Mouse (Mus musculus): ENCODE measurements around the gene Tmem104.

The Tmem104 gene

GRCm38 (mm10) chr11:115187224-115187639, at the start of gene Tmem104:
TSS of gene Tmem104 (plus strand) at chr11:115187487.
- peak; percentile 98 for DNase-seq (ENCODE audit: extremely low read depth, insufficient read length, low spot score)

- no peak for DNase-seq (ENCODE audit: extremely low read depth, insufficient read length, low spot score)
These were observed 48.6 kb upstream of the Tmem104 start for GRCm38 (mm10) chr11:115138597-115139262.

- no peak for DNase-seq (ENCODE audit: extremely low read depth, insufficient read length, low spot score)
These were observed 45.3 kb upstream of the Tmem104 start for GRCm38 (mm10) chr11:115141970-115142369.

- peak; percentile 61 for DNase-seq (ENCODE audit: extremely low read depth, insufficient read length, low spot score)
These were observed 39.5 kb upstream of the Tmem104 start for GRCm38 (mm10) chr11:115147813-115148212.

DNA sequence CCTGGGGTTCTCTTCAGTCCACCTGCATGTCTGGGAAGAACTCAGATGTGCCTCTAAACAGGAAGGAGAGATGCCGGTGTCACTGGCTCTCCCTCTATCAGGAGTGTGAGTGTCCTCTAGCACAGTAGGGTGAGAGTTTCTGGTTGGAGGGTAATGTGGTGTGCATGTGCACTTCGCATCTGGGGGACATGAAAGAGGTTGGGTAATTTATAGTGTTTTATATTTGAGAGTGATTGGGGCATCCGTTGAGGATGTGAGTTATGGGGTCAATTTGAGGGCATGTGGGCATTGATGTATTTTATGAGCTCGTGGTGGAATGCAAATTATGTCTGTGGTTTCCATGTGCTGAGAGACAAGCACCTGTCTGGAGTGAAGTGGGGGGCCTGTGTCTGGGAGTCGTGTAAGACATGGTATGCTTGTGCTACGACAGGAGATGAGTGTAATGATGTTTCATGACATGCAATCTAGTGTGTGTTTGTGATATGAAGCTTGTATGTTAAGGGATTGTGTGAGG, 36.5 kb upstream of the Tmem104 start:
- DNase-seq (ENCODE audit: extremely low read depth, insufficient read length, low spot score), result no peak

- DNase-seq (ENCODE audit: extremely low read depth, insufficient read length, low spot score), result no peak
These were observed 35.4 kb upstream of the Tmem104 start for GRCm38 (mm10) chr11:115151755-115152429.

DNA sequence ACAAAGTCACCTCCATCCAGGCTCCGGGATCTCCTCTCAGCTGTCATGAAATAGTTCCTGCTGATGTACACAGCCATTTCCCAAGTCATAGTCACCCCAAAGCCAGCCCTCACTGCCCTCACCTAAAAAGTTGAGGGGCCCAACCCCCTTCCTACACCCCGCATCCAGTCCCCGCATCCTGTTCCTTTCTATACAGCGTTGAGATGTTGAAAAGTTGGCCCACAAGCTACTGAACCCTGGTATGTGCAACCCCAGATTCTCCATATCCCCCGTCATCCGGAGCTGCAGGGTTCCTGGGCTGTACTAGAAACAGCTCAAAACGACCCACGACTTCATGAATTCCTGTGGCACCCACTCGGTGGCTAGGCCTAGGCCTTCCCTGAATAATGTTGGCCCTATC, 34.2 kb upstream of the Tmem104 start:
- no peak for DNase-seq (ENCODE audit: extremely low read depth, insufficient read length, low spot score)

DNA sequence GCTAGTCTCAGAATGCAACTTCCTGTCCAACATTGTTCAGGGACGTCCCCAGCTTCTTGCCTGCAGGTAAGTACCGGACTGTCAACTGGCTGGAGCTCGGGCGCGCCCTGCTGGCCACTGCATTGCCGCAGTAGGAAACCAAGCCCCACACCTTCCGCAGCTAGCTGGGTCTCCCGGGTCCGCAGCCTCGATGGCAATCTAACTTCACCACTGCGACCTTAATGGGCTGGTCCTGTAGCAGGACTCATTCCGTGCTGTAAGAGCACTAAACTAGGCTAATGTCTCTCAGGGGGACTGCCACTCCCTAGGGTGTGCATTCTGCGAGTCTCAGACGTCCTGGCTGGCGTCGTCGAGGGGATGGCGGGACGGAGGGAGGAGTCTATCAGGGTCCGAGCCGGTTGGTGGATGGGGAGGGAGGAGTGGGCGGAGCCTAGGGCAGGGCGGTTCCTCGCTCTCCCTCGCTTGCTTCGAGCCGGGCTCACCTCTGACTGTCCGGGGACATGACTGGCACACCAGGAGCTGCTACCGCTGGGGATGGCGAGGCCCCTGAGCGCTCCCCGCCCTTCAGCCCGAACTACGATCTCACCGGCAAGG, 33.5 kb upstream of the Tmem104 start:
- DNase-seq (ENCODE audit: extremely low read depth, insufficient read length, low spot score), result no peak

DNA sequence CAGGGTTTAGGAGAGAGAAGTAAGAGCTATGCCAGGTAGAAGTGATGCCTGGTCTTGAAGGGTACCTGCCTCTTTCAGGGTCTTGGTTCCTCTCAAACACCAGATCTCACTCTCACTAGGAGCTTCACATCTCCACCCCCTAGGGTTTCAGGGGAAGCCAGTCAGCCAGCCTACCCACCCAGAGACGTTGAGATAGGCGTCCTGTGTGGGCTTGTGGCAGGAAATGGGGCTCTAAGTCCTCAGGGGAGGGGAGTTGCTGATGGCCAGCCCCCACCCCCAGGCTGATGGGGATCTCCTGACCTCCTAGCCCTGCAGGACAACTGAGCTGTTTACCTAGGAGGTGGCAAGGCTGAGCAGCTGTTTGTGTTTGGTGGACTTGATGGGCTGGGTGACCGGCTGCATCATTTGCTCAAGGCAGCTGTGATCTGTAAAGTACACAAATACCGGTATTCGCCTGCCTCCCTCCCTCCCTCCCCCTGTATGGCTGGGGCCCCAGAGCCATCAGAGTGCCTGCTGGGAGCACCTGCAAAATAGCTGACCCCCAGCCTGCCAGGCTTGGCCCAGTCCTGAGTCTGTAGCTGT, 32.1 kb upstream of the Tmem104 start:
- DNase-seq (ENCODE audit: extremely low read depth, insufficient read length, low spot score), result no peak

DNA sequence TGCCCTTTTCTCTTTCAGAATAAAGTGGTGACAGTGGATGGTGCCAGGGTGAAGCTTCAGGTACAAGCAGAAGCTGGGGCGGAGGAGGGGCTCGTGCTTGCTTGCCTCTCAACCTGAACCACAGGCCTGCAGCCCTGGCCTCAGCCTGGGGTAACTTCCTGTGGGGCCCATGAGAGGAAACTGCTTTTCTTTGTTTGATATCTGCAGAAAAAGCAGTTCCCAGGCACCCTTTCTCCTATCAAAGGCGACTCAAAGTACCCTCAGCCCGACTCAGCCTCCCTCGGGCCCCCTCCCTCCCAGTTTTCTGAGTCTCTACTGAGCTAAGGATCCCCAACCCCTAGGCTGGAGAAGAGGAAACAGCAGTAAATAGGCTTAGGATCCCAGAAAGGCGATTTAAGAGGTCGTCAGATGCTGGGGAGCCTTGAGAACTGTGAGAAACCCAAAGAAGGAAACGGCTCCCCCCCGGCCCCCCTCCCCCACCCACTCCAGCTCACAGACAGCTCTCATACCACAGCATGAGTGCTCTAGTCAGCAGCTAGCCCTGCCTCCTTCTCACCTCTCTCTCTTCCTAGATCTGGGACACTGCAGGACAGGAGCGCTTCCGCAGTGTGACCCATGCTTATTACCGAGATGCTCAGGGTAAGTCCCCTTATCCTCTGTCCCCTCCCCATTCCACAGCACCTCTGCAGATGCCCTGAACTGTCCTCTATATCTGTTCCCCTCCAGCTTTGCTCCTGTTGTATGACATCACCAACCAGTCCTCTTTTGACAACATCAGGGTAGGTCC, 29.2 kb upstream of the Tmem104 start:
- DNase-seq (ENCODE audit: extremely low read depth, insufficient read length, low spot score), result no peak

DNA sequence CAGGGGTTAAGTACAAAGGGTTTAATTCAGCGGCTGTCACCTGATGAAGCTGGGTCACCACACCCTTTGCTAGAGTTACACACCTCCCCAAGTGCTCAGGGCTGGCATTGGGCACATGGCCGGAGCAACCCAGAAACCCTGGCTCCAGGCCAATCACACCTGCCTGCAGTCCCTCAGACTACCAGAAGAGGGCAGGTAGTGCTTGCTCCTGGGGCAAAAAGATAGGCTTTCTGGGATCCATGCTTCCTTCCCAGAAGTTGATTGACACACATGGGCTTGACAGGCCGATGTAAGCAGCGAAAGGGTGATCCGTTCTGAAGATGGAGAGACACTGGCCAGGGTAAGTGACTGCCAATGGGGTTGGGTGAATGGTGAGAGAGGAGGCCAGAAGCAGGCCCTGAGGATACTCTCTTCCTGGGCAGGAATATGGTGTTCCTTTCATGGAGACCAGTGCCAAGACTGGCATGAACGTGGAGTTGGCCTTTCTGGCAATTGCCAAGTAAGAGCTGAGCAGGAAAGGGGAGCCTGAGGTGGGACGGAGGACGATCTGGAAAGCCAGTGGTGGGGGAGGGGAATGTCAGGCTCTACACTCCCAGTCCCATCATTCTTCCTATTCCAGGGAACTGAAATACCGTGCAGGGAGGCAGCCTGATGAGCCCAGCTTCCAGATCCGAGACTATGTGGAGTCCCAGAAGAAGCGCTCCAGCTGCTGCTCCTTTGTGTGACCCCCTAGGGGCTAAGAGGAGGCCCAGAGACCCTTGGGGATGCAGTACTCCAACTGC, 27.1 kb upstream of the Tmem104 start:
- DNase-seq (ENCODE audit: extremely low read depth, insufficient read length, low spot score), result peak; percentile 78

DNA sequence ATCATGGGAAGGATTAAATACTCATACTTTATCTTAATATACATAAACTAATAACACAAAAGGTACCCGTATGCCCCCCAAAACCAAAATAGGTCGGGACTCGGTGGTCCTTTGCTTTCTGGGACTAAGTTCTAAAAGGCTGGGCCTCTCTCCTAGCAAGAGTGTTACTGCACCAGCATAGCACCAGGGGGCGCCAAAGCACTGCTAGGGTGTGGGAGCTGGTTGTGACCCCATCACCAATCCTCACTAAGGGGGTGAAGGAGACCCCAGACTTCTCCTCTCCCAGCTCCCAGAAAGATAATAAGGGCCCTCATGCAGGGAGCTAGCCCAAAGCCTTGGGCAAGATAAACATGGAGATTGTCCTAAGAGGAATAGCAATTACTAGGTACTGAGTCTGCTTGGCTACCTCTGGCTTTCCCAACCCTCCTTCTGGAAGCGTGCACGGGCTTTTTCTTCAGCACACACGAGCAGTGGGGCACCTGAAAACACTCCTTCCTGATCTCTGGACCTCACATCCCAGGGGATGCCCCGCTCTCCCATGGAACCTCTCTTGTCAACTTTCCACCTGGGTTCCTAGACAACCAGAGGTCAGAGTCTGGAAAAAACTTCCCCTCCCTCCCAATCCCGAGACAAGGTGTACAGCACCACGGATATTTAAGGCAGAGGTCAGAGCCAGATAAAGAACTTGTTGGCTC, 26.3 kb upstream of the Tmem104 start:
- DNase-seq (ENCODE audit: extremely low read depth, insufficient read length, low spot score), result no peak

DNA sequence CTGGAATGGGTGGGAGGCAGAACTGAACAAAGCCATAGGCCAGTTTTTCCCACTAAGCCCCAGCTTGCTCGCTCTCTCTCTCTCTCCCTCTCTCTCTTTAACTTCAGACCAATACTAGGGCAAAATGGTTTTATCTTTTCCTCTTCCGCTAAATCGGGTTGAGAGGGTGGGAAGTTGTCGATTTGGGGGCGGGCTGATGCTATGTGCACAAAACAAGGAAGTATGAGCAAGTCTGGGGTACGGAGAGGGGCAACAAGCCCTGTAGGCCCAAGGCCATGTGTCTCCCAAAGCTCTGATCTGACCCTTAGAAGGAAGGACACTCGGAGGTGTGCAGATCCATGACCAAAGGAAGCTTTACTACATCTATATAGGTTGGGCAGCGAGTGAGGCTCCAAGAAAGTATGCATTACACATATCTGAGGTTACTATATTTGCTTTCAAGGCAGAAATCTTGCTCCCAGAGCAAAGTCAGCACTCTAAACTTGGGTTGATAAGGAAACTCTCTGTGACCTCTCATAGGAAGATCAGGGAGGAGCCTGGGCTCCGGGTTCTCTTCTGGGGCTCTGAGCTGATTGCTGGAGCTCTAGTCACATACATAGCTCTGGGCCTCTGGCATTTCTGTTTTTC, 25.6 kb upstream of the Tmem104 start:
- DNase-seq (ENCODE audit: extremely low read depth, insufficient read length, low spot score), result no peak

DNA sequence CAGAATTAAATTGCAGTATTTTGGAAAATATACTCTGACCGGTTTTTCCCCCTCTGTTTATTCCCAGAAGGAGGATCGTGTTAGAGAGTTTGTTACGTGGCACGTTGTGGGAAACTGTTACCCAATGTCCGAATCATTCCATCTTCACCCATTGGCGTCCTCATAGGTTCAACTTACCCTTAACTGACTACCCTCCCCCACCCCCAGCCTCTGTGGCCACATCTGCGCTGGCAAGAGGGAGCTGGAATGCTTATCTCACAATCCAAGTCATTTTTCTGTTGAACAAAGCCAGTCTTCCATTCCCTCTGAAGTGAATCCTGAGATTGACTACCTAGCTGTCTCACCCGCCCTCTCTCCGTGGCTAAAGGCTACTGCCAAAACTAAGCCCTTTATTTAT, 25.1 kb upstream of the Tmem104 start:
- no peak for DNase-seq (ENCODE audit: extremely low read depth, insufficient read length, low spot score)

DNA sequence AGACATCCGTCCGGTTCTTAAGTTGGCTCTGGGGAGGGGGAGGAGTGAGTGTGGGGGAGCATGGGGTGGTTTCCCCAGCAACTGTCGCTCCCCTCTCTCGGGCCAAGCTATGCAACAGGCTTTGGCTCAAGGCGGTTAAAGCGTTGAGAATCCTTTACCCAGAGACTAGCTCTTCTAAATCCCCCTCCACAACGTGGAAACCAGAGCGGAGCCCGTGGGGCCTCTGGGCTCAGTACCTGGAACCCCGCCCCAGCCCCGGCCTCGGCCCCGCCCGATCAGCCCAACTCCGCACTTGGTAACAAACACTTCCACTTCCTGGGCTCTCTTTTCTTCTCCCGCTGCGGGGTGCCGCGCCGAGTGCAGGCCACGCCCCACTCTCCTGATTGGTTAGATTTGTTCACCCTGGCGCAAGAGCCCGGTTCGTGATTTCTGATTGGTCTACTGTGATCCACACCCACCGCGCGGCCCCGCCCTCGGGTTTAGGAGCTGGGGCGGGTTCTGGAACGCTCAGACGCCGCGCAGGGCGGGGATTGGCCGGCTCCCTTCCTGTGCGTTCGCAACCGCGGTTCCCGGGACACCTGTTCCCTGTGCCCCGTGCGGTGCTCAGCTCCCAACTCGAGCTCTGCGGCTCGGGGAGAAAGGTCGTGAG, 24.3 kb upstream of the Tmem104 start, which contains the start of gene Slc9a3r1:
Gene Slc9a3r1, plus strand, starts transcription at position 510 of the 649 bp plus-strand sequence.
- peak; percentile 99 for DNase-seq (ENCODE audit: extremely low read depth, insufficient read length, low spot score)

DNA sequence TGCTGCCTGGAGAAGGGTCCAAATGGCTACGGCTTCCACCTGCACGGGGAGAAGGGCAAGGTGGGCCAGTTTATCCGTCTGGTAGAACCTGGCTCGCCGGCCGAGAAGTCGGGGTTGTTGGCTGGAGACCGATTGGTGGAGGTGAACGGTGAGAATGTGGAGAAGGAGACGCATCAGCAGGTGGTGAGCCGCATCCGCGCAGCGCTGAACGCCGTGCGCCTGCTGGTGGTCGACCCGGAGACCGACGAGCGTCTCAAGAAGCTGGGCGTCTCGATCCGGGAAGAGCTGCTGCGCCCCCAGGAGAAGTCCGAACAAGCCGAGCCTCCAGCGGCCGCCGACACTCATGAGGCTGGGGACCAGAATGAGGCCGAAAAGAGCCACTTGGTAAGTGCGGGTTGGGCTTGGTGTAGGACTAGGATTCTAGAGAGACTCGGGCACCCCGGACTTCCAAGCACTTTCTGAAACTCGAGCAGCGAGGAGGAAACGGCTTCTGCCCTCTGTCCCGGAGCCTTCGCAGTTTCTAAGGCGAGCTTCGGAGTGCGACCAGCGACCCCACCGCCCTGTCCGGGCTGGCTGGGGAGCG, 23.6 kb upstream of the Tmem104 start:
- DNase-seq (ENCODE audit: extremely low read depth, insufficient read length, low spot score), result no peak

GRCm38 (mm10) chr11:115164341-115164975, 22.8 kb upstream of the Tmem104 start:
- peak; percentile 76 for DNase-seq (ENCODE audit: extremely low read depth, insufficient read length, low spot score)
